Mouse (Mus musculus): ENCODE data around the gene Usp37. TPM values are rescaled to one million over a fixed set of nuclear protein-coding genes. Genes with fewer than 3 reads are reported as not detected.
"Not testable (repeated sequence)": the region's sequence is repeated elsewhere in the genome, so short reads cannot be mapped to it uniquely, and the experiment has no call there.

Gene Usp37
- 10 to 100 TPM; 19.7 to 23.9 TPM for total RNA-seq (2021)
- long read RNA-seq, experiment 1, partial matches to known transcripts: 1 of 18 reads
- long read RNA-seq, experiment 1, other reads (novel, unspliced or antisense): 17 of 18 reads
- long read RNA-seq, experiment 2, partial matches to known transcripts: 0 of 3 reads
- long read RNA-seq, experiment 2, other reads (novel, unspliced or antisense): 3 of 3 reads

- DNase-seq: no peak
Observed at GRCm38 (mm10) chr1:74544184-74544583, at the start of gene Usp37. Gene Usp37, minus strand, starts transcription at chr1:74544284.

GRCm38 (mm10) chr1:74587773-74588445 is 43.8 kb upstream of the Usp37 start, which contains the start of the genes Zfp142 and Bcs1l:
Gene Zfp142, minus strand, starts transcription at chr1:74588246.
Gene Bcs1l, plus strand, starts transcription at chr1:74588289.
- DNase-seq: peak; percentile 99

GRCm38 (mm10) chr1:74587233-74587772 is 43.2 kb upstream of the Usp37 start:
- no peak for DNase-seq

GRCm38 (mm10) chr1:74584616-74585398 is 40.7 kb upstream of the Usp37 start:
- DNase-seq: no peak

GRCm38 (mm10) chr1:74582621-74583020 is 38.5 kb upstream of the Usp37 start:
- DNase-seq: no peak

GRCm38 (mm10) chr1:74569739-74570719 is 25.9 kb upstream of the Usp37 start:
- DNase-seq: no peak

GRCm38 (mm10) chr1:74565834-74566233 is 21.8 kb upstream of the Usp37 start:
- DNase-seq: no peak

- DNase-seq: no peak
Observed at GRCm38 (mm10) chr1:74559061-74559460, 15.0 kb upstream of the Usp37 start.

GRCm38 (mm10) chr1:74542451-74542961 is 1.6 kb downstream of the Usp37 start, which contains the start of gene Plcd4:
Gene Plcd4, plus strand, starts transcription at chr1:74542888.
- DNase-seq: peak; percentile 14 to 29

- DNase-seq: no peak
Observed at GRCm38 (mm10) chr1:74538650-74539049, 5.4 kb downstream of the Usp37 start.

- DNase-seq: no peak
Observed at GRCm38 (mm10) chr1:74528589-74528988, 15.5 kb downstream of the Usp37 start.

- DNase-seq: no peak
Observed at GRCm38 (mm10) chr1:74524746-74525145, 19.3 kb downstream of the Usp37 start.

GRCm38 (mm10) chr1:74519875-74520274 is 24.2 kb downstream of the Usp37 start:
- no peak for DNase-seq

- DNase-seq: not testable (repeated sequence)
Observed at GRCm38 (mm10) chr1:74512999-74513398, 31.1 kb downstream of the Usp37 start.

GRCm38 (mm10) chr1:74511306-74511705 is 32.8 kb downstream of the Usp37 start:
- DNase-seq: no peak

- no peak for DNase-seq
Observed at GRCm38 (mm10) chr1:74507780-74508179, 36.3 kb downstream of the Usp37 start.

- peak; percentile 52 to 68 for DNase-seq
Observed at GRCm38 (mm10) chr1:74506471-74506881, 37.6 kb downstream of the Usp37 start.

GRCm38 (mm10) chr1:74505721-74506464 is 38.2 kb downstream of the Usp37 start, which contains the start of gene Cnot9:
Gene Cnot9, plus strand, starts transcription at chr1:74506058.
- peak; percentile 100 for DNase-seq

GRCm38 (mm10) chr1:74505393-74505720 is 38.7 kb downstream of the Usp37 start:
- no peak for DNase-seq

GRCm38 (mm10) chr1:74501106-74501505 is 43.0 kb downstream of the Usp37 start:
- peak in 1 of 2 experiments; percentile 3 for DNase-seq
